Mouse (Mus musculus) left cerebral cortex, adult 11 months (tissue): ENCODE data around the gene Arhgap17.

ENCODE experiments used
- DNase-seq: peaks from one replicate; pipeline ENCODE4 v3.0.0; 2022; ENCODE audit warnings: low spot score

Gene Arhgap17

DNA sequence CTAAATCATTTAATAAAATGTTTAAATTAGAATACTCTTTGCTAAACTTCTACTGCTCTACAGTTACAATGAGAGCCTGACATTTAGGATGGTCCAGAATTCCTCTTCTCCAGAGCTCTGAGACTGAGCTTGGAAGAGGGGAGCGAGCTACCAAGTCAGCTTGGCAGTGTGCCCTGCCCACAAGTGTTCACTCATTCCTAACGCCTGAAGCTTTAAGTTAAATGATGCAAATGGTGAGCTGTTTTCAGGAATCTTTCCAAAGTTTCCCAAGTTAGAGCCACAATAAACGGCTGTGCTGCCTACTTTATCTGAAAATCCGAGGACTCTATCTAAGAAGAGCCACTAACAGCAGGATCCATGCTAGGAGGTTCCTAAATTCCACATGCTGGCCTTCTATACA lies 85.9 kb downstream of the Arhgap17 start:
- no peak for DNase-seq

- DNase-seq: no peak
Measured at GRCm38 (mm10) chr7:123279797-123280196, 89.9 kb downstream of the Arhgap17 start.

DNA sequence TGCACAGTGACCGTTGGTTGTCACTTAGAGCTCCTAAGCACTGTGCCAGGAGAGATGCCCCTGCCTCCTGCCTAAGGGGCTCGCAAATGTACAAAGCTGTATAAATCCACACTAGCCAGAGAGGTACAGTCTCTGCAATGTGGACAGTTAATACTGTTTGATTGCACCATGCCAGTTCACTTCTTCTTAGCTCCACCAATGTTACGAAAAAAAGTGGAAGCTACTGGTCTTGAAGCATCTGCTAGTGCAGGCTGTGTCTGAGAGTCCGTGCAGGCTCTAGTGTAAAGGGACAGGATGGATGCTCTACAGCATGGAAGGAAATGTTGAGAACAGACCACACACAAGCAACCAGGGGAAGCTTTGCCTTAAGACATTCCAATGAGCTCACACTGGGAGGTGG lies 93.1 kb downstream of the Arhgap17 start:
- DNase-seq: no peak

DNA sequence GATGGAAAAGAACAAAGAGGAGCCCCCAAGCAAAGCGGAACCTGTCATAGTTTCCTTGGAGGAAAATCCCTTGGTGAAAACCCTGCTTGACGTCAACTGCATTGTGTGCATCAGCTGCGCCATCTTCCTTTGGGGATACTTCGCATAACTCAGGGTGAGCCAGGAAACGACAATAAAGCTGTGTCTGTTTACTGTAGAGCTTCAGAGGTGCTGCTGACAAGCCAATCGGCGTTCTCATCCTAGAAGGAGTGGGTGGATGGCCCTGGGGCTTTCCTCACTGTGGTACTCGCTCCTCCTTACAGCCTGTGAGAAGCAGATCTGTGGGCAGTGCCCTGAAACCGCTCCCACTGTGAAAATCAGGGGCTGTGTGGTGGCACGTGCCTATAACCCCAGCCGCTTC lies 96.7 kb downstream of the Arhgap17 start:
- no peak for DNase-seq

- no peak for DNase-seq
Measured at GRCm38 (mm10) chr7:123258103-123258502, 111.6 kb downstream of the Arhgap17 start.

DNA sequence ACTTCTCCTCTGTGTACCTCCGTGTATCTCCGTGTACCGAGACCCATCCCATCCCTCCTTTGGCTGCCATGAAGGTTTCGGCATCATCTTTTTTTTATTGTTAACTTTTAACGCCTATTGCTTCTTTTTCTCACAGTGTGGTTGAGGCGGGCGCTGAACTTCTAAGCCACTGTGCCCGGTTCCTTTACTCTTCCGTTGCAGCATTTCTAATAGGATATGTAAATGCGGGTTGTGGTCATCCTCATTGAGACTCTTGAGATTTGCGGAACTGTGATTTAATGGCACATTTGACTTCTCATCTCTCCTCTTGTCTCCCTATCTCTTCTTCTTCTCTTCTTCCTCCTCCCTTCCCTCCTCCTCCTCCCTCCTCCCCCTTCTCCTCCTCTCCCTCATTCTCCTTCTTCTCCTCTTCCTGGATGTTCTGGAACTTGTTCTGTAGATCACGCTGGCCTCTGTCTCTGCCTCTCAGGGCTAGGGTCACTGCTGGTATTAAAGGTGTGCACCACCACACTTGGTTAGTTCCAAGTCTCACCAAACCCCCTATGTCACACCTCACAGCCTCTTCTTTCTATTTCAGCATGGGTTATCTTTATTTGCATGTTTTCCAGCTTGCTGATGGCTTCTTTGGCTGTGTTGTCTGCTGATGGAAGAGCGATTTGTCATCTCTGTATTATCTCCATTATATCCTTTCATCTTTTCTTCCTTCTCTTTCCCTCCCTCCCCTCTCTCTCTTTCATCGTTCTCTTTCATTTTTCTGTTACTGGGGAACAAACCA lies 115.3 kb downstream of the Arhgap17 start:
- no peak for DNase-seq

- no peak for DNase-seq
Measured at GRCm38 (mm10) chr7:123253396-123253795, 116.3 kb downstream of the Arhgap17 start.

GRCm38 (mm10) chr7:123251343-123251742 lies 118.4 kb downstream of the Arhgap17 start:
- DNase-seq: no peak

DNA sequence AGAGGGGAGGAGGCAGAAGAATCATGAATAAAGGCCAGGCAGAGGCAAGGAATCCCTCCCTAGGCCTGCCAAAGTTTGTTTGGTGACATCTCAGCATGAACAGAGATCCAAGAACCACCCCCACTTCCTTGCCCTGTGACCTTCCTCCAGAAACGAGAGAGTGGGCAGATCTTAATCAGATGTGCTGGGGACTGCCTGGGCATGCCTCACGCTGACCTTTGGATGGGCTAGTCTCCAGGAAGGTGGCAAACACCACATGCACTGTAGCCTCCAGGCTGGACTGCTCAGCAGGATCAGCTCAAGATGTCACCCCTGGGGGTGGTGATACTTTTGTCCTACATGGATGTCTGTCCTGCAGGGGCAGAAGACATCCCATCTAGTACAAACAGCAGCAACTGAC lies 121.5 kb downstream of the Arhgap17 start:
- DNase-seq: no peak

- no peak for DNase-seq
Measured at GRCm38 (mm10) chr7:123246504-123247084, 123.1 kb downstream of the Arhgap17 start.

DNA sequence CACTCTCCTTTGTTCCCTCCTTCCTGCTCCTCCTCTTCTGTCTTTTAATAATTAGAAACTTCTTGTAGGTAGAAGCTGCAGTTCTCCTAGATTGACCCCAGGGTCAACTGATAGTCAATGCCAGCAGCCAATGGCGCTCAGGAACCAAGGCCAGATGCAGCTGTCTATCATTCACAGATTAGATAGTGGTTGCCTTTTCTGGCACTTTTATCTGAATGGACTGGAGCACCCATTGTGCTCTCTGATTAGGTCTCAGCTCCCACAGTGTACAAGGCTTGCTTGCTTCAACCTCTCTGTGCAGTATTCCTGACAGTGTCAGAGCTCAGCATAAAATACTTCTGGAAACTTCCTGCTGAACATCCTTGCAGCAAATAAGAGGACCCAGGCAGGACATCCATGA lies 124.9 kb downstream of the Arhgap17 start:
- DNase-seq: no peak

GRCm38 (mm10) chr7:123242241-123242640 lies 127.5 kb downstream of the Arhgap17 start:
- no peak for DNase-seq

GRCm38 (mm10) chr7:123240064-123240463 lies 129.7 kb downstream of the Arhgap17 start:
- no peak for DNase-seq

GRCm38 (mm10) chr7:123238621-123239020 lies 131.1 kb downstream of the Arhgap17 start:
- DNase-seq: no peak

- DNase-seq: no peak
Measured at GRCm38 (mm10) chr7:123235449-123235848, 134.3 kb downstream of the Arhgap17 start.
